Mouse (Mus musculus): ENCODE data around the gene Rpl3.

- no peak for TF ChIP-seq FLI1 (IDR thresholded peaks at IDR 0.05; ENCODE audit: low read length)
- TF ChIP-seq GATA1 (IDR thresholded peaks at IDR 0.05; ENCODE audit: borderline replicate concordance, low read length): no peak
Measured at GRCm38 (mm10) chr15:80111436-80111835, 19.8 kb upstream of the Rpl3 start.

Data from megakaryocyte, embryonic 14.5 days (primary cell).